8 mouse cellular contexts compared by ENCODE assay signal in the genomic region with DNA sequence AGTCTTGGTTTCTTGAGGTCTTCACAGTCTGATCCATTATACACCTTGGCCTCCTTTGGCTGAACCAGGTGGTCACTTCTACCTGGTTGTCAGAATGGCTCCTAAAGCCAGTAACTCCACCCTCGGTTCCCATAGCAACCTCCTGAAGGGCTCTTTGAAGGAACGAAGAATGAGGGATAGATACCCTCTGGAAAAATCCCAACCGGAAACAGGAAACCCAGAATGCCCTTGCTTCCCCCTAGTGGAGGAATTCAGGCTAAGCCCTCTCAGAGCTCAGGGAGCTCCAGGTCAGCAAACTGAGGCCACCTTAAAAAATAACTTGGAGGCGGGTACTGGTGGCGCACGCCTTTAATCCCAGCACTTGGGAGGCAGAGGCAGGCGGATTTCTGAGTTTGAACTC. TPM values are rescaled to one million over a fixed set of nuclear protein-coding genes. Genes with fewer than 3 reads are reported as not detected.
DNase-seq lines count a peak whose midpoint lies in the region; ATAC-seq and TF ChIP-seq lines count a peak whose summit lies in the region.

No protein-coding gene starts in this region.

- peak; percentile 2 for DNase-seq in left cerebral cortex, adult 11 months (ENCODE audit: low spot score)
- no peak for DNase-seq in left cerebral cortex, postnatal 10 days (ENCODE audit: extremely low spot score in 1 of 2, low spot score in 2 of 2)
- peak; percentile 49 for DNase-seq in embryo, embryonic 9.5 days (ENCODE audit: extremely low spot score)
- peak; percentile 76 for DNase-seq in kidney, postnatal 0 days (ENCODE audit: low spot score)
- DNase-seq in retina, embryonic 14.5 days (ENCODE audit: low spot score), result peak; percentile 49
- DNase-seq in urinary bladder, postnatal 14 days (ENCODE audit: low spot score), result no peak
- DNase-seq in cerebellum, adult 9-11 months, result no peak
- no peak for DNase-seq in gastrocnemius, adult 8-10 months (ENCODE audit: low spot score in 2 of 2)

- 0 out of 2 replicates have a peak overlapping the region, but pooled peaks have one; percentile 66 for H3K27ac ChIP-seq in kidney, postnatal 0 days

- H3K9me3 ChIP-seq in kidney, postnatal 0 days (replicated peaks; ENCODE audit: low read length), result no peaks in the 10 kb centered on the region

- intact Hi-C loops in left cerebral cortex, postnatal 10 days (cut with DNase I), result no loop called here

- H3K4me1 ChIP-seq in kidney, postnatal 0 days (replicated peaks; ENCODE audit: insufficient read depth, low read length), result no peaks in the 10 kb centered on the region; the same call in 1 of the 2 replicates

- 32% methylated on average over 7 of the region's 7 CpGs for WGBS in kidney, postnatal 0 days

- TF ChIP-seq CTCF in kidney, postnatal 0 days (IDR thresholded peaks at IDR 0.05; ENCODE audit: low read depth), result peak; percentile 69

- H3K4me3 ChIP-seq in kidney, postnatal 0 days (replicated peaks; ENCODE audit: low read depth, low read length), result no peak overlapping the region

- no peak for ATAC-seq in kidney, postnatal 0 days (replicated peaks; ENCODE audit: low FRiP score, low read depth)

- H3K4me2 ChIP-seq in kidney, postnatal 0 days (ENCODE audit: low read length), result no peak overlapping the region

- no peak overlapping the region for H3K9ac ChIP-seq in kidney, postnatal 0 days (ENCODE audit: low read depth, low read length)

- peaks cover 31% of the 10 kb centered on the region for H3K36me3 ChIP-seq in kidney, postnatal 0 days (ENCODE audit: insufficient read depth, low read length)

- H3K27me3 ChIP-seq in kidney, postnatal 0 days (ENCODE audit: insufficient read depth, low read length), result no peaks in the 10 kb centered on the region

RNA-seq across cellular contexts. Expression of a gene that starts 26.3 kb away (rescaled TPM):
- 1 to 10 TPM; 5.4 to 7.5 TPM for total RNA-seq in left cerebral cortex, postnatal 10 days (2021)
- polyA plus RNA-seq in kidney, postnatal 0 days (2015; fragmentation: Nextera tagmentation; extraction: Ambion mirVana), result 38.1 and 40.5 TPM in 2 replicates
- total RNA-seq in gastrocnemius, adult 8-10 months (2022), result 10 to 100 TPM in 1 of 4 experiments, 1 to 10 TPM in 3; 6.9 to 10.7 (median 8.6) TPM

RNA-seq across cellular contexts. Expression of a gene that starts 42.8 kb away (rescaled TPM):
- total RNA-seq in left cerebral cortex, postnatal 10 days (2021), result 10 to 100 TPM; 28.6 to 28.9 TPM
- polyA plus RNA-seq in kidney, postnatal 0 days (2015; fragmentation: Nextera tagmentation; extraction: Ambion mirVana), result 11.8 and 12.0 TPM in 2 replicates
- total RNA-seq in gastrocnemius, adult 8-10 months (2022), result 1 to 10 TPM; 1.7 to 3.6 (median 1.9) TPM

Comparison
In these comparisons a context has a peak if more than half of its experiments do, and no peak if none do; other contexts are left out.
1. DNase-seq: peak in left cerebral cortex, adult 11 months (single experiment), embryo, embryonic 9.5 days (single experiment), kidney, postnatal 0 days (single experiment) and retina, embryonic 14.5 days (single experiment); none in left cerebral cortex, postnatal 10 days (0 of 2), urinary bladder, postnatal 14 days (single experiment), cerebellum, adult 9-11 months (single experiment) and gastrocnemius, adult 8-10 months (0 of 2).
2. RNA of a gene that starts 42.8 kb away (total RNA-seq): 28.6 to 28.9 TPM in left cerebral cortex, postnatal 10 days; 1.7 to 3.6 TPM in gastrocnemius, adult 8-10 months; every median in the first group is over 4 times any median in the second.